Mouse (Mus musculus): ENCODE data around the gene Trak1. TPM values are rescaled to one million over a fixed set of nuclear protein-coding genes. Genes with fewer than 3 reads are reported as not detected.
"Not testable (repeated sequence)": the region's sequence is repeated elsewhere in the genome, so short reads cannot be mapped to it uniquely, and the experiment has no call there.

Trak1 gene
- polyA plus RNA-seq, 1 experiment: 31.0 TPM

DNA sequence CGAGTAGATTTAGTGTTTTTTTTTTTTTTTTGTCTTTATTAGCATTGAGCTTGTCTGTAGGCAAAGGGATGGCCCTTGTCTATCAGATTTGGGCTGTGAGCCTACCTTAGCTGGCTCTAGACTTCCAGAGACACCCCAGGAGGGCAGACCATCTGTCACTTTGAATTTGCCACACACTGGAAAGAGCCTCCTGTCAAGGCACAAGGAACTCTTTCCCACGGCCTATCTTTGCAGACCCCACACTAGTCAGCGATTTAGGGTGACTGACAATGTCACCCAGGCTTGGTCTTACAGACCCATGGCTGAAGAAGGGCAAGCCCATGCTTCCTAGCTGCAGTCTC lies 147.0 kb downstream of the Trak1 start:
- TF ChIP-seq POLR2A (IDR thresholded peaks at IDR 0.05; ENCODE audit: low read depth, low read length) (no peak), CTCF (IDR thresholded peaks at IDR 0.05; ENCODE audit: extremely low read depth, insufficient read depth, insufficient read length, insufficient replicate concordance) (no peak)
- Histone ChIP-seq H3K4me3 (ENCODE audit: extremely low read depth, insufficient read depth, insufficient read length) (no peak overlapping the region), H3K27ac (ENCODE audit: insufficient read depth, low read length) (no peak overlapping the region), H3K4me1 (ENCODE audit: control insufficient read depth, insufficient read depth, insufficient read length) (no peaks in the 10 kb centered on the region), H3K27me3 (ENCODE audit: control insufficient read depth, insufficient read depth, low read length) (no peaks in the 10 kb centered on the region), H3K36me3 (ENCODE audit: control insufficient read depth, insufficient read depth, low read length) (peaks cover 42% of the 10 kb centered on the region)
- no peak for DNase-seq (ENCODE audit: low read depth in 1 of 2, low spot score in 2 of 2)
- WGBS: 79% methylated on average over 3 of the region's 3 CpGs

DNA sequence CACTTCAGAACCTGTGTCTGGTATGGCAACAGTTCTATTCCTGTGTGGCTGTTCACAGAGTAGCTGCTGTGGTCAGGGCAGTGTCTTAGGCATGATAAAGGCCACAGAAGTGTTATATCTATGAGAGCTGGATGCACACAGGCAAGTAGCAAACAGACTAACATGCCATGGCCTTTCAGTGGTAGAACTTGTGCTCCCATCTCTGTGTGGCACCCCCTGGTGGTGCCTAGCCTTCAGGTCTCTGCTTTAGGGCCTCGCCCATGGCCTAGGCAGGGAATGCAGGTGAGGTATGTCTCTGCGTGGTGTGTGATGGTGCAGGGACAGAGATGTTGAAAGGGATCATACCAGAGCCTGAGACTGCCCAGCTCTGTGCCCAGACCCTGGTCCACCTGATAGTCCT lies 148.1 kb downstream of the Trak1 start:
- Histone ChIP-seq H3K36me3 (ENCODE audit: control insufficient read depth, insufficient read depth, low read length) (peaks cover 45% of the 10 kb centered on the region), H3K27me3 (ENCODE audit: control insufficient read depth, insufficient read depth, low read length) (no peaks in the 10 kb centered on the region), H3K4me1 (ENCODE audit: control insufficient read depth, insufficient read depth, insufficient read length) (no peaks in the 10 kb centered on the region), H3K27ac (ENCODE audit: insufficient read depth, low read length) (no peak overlapping the region), H3K4me3 (ENCODE audit: extremely low read depth, insufficient read depth, insufficient read length) (no peak overlapping the region)
- WGBS: 81% methylated on average over 2 of the region's 2 CpGs
- no peak for DNase-seq (ENCODE audit: low read depth in 1 of 2, low spot score in 2 of 2)
- TF ChIP-seq POLR2A (IDR thresholded peaks at IDR 0.05; ENCODE audit: low read depth, low read length): no peak
- no peak for TF ChIP-seq CTCF (IDR thresholded peaks at IDR 0.05; ENCODE audit: extremely low read depth, insufficient read depth, insufficient read length, insufficient replicate concordance)

DNA sequence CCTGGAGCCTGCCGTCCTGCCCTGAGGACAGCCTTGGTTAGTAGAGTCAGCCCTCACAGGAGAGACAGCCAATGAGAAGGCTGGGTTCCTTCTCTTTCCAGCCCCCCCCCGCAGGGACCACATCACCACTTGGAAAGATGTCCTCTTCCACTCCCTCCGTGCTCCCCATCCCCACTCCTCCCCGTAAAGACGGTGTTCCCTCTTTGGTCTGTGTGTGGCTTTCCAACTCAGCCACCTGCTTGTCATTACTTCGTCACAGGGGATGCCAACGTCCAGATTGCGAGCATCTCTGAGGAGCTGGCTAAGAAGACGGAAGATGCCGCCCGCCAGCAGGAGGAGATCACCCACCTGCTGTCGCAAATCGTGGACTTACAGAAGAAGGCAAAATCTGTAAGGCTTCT lies 149.1 kb downstream of the Trak1 start:
- no peaks in the 10 kb centered on the region for H3K4me1 ChIP-seq (ENCODE audit: control insufficient read depth, insufficient read depth, insufficient read length)
- no peak for DNase-seq (ENCODE audit: low read depth in 1 of 2, low spot score in 2 of 2)
- no peaks in the 10 kb centered on the region for H3K27me3 ChIP-seq (ENCODE audit: control insufficient read depth, insufficient read depth, low read length)
- H3K36me3 ChIP-seq (ENCODE audit: control insufficient read depth, insufficient read depth, low read length): peaks cover 50% of the 10 kb centered on the region
- TF ChIP-seq CTCF (IDR thresholded peaks at IDR 0.05; ENCODE audit: extremely low read depth, insufficient read depth, insufficient read length, insufficient replicate concordance) (no peak), POLR2A (IDR thresholded peaks at IDR 0.05; ENCODE audit: low read depth, low read length) (no peak)
- H3K4me3 ChIP-seq (ENCODE audit: extremely low read depth, insufficient read depth, insufficient read length): no peak overlapping the region
- H3K27ac ChIP-seq (ENCODE audit: insufficient read depth, low read length): no peak overlapping the region
- WGBS: 94% methylated on average over 13 of the region's 13 CpGs

DNA sequence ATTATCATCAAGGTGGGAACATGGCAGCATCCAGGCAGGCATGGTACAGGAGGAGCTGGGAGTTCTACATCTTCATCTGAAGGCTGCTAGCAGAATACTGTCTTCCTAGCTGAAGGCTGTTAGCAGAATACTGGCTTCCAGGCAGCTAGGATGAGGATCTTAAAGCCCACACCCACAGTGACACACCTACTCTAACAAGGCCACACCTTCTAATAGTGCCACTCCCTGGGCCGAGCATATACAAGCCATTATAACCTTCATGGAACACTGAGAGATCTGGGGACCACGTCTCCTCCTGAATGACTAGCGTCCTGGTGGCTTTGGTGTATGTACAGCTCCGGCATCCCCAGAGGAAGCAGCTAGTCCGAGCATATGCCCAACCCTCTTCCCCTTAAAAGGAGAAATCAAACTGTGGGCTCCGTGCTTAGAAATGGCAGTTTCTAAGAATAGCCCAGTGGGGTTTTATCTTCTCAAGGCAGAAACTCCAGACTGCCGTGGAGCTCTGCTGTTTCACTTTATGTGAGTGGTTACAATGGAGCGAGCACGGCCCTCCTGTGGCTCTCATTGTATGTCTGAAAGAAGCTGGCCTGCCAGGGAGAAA lies 155.1 kb downstream of the Trak1 start:
- 29% methylated on average over 9 of the region's 9 CpGs for WGBS
- peak overlapping the region; percentile 19; the same call in 1 of the 2 replicates for H3K27ac ChIP-seq (ENCODE audit: insufficient read depth, low read length)

DNA sequence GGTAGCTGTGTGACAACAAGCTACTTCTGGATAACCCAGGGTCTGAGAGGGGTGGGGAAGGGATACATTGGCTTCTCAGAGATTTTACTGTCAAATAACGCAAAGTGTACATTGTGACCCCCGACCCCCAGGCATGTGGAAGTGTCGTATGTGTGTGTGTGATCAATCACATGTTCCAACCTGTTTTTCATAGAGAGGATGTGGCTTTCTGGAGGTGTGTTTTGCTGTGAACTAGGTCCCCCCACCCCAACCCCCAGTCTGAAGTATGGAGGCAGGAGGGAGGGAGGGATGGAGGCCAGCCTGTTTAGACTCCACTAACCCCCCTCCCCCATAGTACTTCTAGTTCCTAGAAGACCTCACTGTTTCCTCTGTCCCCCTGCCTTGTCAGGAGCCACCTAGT lies 157.6 kb downstream of the Trak1 start:
- H3K27ac ChIP-seq (ENCODE audit: insufficient read depth, low read length): peak overlapping the region; percentile 87
- DNase-seq (ENCODE audit: low read depth in 1 of 2, low spot score in 2 of 2): peak in 1 of 2 experiments; percentile 46
- TF ChIP-seq POLR2A (IDR thresholded peaks at IDR 0.05; ENCODE audit: low read depth, low read length) (no peak), CTCF (IDR thresholded peaks at IDR 0.05; ENCODE audit: extremely low read depth, insufficient read depth, insufficient read length, insufficient replicate concordance) (no peak)
- H3K27me3 ChIP-seq (ENCODE audit: control insufficient read depth, insufficient read depth, low read length): no peaks in the 10 kb centered on the region
- peaks cover 44% of the 10 kb centered on the region for H3K36me3 ChIP-seq (ENCODE audit: control insufficient read depth, insufficient read depth, low read length)
- H3K4me1 ChIP-seq (ENCODE audit: control insufficient read depth, insufficient read depth, insufficient read length): no peaks in the 10 kb centered on the region
- WGBS: 81% methylated on average over 3 of the region's 3 CpGs
- no peak overlapping the region; the same call in 1 of the 2 replicates for H3K4me3 ChIP-seq (ENCODE audit: extremely low read depth, insufficient read depth, insufficient read length)

More for the DNA sequence above, 155.1 kb downstream of the Trak1 start:
- not testable (repeated sequence) for H3K27me3 ChIP-seq (ENCODE audit: control insufficient read depth, insufficient read depth, low read length); H3K4me3 ChIP-seq (ENCODE audit: extremely low read depth, insufficient read depth, insufficient read length); DNase-seq (ENCODE audit: low read depth in 1 of 2, low spot score in 2 of 2); H3K4me1 ChIP-seq (ENCODE audit: control insufficient read depth, insufficient read depth, insufficient read length)
- H3K36me3 ChIP-seq (ENCODE audit: control insufficient read depth, insufficient read depth, low read length): peaks cover 50% of the 10 kb centered on the region

DNA sequence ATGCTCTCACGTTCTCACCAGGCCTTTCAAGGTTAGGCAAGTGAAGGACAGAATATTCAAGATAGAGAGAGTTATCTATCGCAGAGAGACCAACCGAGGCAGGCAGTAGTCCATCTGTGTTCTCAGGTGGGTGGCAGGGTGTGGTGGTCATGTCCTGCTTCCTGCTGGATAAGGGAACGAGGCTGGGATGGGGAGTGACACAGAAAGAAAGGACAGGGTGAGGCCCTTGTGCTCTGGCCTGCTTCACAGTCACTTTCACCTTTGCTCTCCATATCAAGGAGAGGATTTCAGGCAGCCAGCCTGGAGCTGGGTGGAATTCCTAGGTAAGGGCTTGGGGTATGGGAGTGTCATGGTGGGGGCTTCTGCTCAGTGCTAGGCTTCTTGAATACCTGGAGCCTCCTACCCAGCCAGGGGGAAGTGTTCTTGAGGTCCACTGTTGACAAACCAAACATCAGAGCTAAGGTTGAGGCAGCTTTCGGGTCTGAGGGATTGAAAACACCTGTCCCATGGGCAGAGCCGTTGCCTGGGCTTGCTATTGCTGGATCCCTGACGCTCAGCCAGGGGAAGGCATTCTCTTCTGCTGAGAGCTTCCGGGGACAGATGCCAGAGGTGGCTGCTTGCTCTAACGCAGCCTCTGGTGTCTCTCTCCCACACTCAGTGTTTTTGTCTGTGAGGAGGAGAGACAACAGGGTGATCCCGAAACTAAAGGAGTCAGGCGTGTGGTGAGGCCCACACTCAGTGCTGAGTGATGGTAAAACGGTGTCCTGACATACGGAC lies 159.6 kb downstream of the Trak1 start:
- Histone ChIP-seq H3K36me3 (ENCODE audit: control insufficient read depth, insufficient read depth, low read length) (peaks cover 43% of the 10 kb centered on the region), H3K27ac (ENCODE audit: insufficient read depth, low read length) (peak overlapping the region; percentile 28), H3K27me3 (ENCODE audit: control insufficient read depth, insufficient read depth, low read length) (no peaks in the 10 kb centered on the region), H3K4me3 (ENCODE audit: extremely low read depth, insufficient read depth, insufficient read length) (no peak overlapping the region), H3K4me1 (ENCODE audit: control insufficient read depth, insufficient read depth, insufficient read length) (no peaks in the 10 kb centered on the region)
- WGBS: 89% methylated on average over 13 of the region's 13 CpGs
- no peak for DNase-seq (ENCODE audit: low read depth in 1 of 2, low spot score in 2 of 2)
- TF ChIP-seq CTCF (IDR thresholded peaks at IDR 0.05; ENCODE audit: extremely low read depth, insufficient read depth, insufficient read length, insufficient replicate concordance): no peak
- no peak for TF ChIP-seq POLR2A (IDR thresholded peaks at IDR 0.05; ENCODE audit: low read depth, low read length)

DNA sequence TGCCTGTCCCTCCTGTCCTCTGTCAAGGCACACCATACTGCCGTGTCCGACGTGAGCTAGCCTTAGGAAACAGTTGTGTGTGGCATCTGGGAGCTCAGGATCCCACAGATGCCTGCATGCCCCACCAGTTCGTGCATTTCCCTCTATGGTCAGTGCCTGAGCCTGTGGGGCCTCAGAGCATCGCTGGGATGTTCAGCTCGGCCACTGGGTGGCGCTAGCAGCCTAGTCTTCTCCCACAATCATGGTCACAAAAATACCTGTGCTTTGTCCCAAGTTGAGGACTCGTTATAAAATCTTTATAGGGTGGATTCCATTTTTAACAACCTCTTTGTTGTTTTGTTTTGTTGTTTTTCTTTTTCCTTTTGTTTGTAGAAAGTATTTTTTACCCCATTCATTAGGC lies 161.2 kb downstream of the Trak1 start:
- Histone ChIP-seq H3K36me3 (ENCODE audit: control insufficient read depth, insufficient read depth, low read length) (peaks cover 41% of the 10 kb centered on the region), H3K27me3 (ENCODE audit: control insufficient read depth, insufficient read depth, low read length) (no peaks in the 10 kb centered on the region), H3K27ac (ENCODE audit: insufficient read depth, low read length) (no peak overlapping the region), H3K4me1 (ENCODE audit: control insufficient read depth, insufficient read depth, insufficient read length) (no peaks in the 10 kb centered on the region), H3K4me3 (ENCODE audit: extremely low read depth, insufficient read depth, insufficient read length) (no peak overlapping the region)
- TF ChIP-seq CTCF (IDR thresholded peaks at IDR 0.05; ENCODE audit: extremely low read depth, insufficient read depth, insufficient read length, insufficient replicate concordance) (peak; percentile 80; the same call in 1 of the 2 replicates), POLR2A (IDR thresholded peaks at IDR 0.05; ENCODE audit: low read depth, low read length) (no peak)
- DNase-seq (ENCODE audit: low read depth in 1 of 2, low spot score in 2 of 2): peak in 1 of 2 experiments; percentile 17
- 46% methylated on average over 8 of the region's 8 CpGs for WGBS
